Mouse (Mus musculus): ENCODE measurements around the gene H3f3b.

GRCm38 (mm10) chr11:116008411-116008810 is 19.4 kb downstream of the H3f3b start:
- TF ChIP-seq CTCF (conservative IDR thresholded peaks at IDR 0.05; ENCODE audit: low read length): no peak
- no peak for TF ChIP-seq POU5F1 (IDR thresholded peaks at IDR 0.05; ENCODE audit: borderline replicate concordance, low read length)
